Mouse (Mus musculus) cortical plate, adult 2 months (tissue): Measurements from ENCODE around the gene Ankrd6.

ENCODE experiments used
- CTCF ChIP-seq: fragments of 200-500 bp; IDR thresholded peaks from 2 replicates; pipeline ENCODE4 v1.5.1; 2011; ENCODE audit warnings: mild to moderate bottlenecking, control low read depth, low read length; ENCODE audit not compliant: insufficient read depth; ENCODE audit errors: extremely low read depth
- POLR2A ChIP-seq: fragments of 200-500 bp; IDR thresholded peaks from 2 replicates; pipeline ENCODE4 v1.6.1; 2011; ENCODE audit warnings: mild to moderate bottlenecking, low read length, control low read depth; ENCODE audit not compliant: insufficient read depth; ENCODE audit errors: extremely low read depth

DNA sequence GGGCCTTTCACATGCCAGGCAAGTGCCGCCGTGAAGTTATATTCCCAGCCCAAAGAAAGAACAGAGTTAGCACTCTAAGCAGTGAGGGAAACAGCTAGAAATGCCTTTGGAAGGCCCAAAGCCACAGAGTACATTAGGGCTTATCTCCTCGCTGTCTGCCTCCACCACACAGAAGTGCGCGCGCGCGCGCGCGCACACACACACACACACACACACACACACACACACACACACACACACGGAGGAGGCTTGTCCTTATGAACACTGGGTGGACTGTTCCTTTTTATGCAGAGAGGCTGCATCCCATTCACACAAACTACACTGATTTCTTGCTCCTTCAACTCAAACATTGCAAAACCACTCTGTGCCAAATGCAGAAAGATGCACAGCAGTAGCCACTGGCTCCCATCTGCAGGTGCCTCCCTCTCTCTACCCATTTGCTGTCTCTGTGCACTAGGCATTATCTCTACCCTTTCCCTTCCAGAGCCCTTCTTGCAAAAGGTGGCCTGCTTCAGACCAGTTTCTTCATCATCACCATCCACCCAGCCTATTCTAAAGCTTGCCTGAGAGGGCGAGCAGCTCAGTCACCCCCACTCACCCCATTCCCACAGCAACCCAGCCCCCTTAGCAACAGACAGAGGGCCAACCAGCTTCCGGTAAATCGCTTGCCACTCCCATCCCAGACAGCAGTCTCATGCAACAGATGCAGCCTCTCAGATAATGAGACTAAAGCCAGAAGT lies 88.5 kb downstream of the Ankrd6 start:
- peak; percentile 45; the same call in 1 of the 2 replicates for TF ChIP-seq POLR2A
- no peak for TF ChIP-seq CTCF
